Mouse (Mus musculus) liver, embryonic 13.5 days (tissue): ENCODE measurements around the gene Utrn. TPM values are rescaled to one million over a fixed set of nuclear protein-coding genes. Genes with fewer than 3 reads are reported as not detected.

ENCODE experiments used
- ATAC-seq: fragments of 200-750 bp; cut with Nextera tagmentation; 2 replicates; pipeline ENCODE4 v1.8.0; 2017; ENCODE audit warnings: low read depth, mild to moderate bottlenecking, moderate number of reproducible peaks, moderate library complexity
- DNase-seq: peaks from one replicate; pipeline ENCODE4 v3.0.0; 2022
- H3K27ac ChIP-seq: fragments of 300-500 bp; sonication (generic); 2 replicates; pipeline ENCODE4 v1.5.1; 2015; ENCODE audit warnings: moderate library complexity, mild to moderate bottlenecking, inconsistent platforms
- H3K27me3 ChIP-seq: fragments of 300-500 bp; sonication (generic); 2 replicates; pipeline ENCODE4 v1.6.1; 2015; ENCODE audit warnings: mild to moderate bottlenecking, inconsistent platforms
- H3K36me3 ChIP-seq: fragments of 300-500 bp; sonication (generic); 2 replicates; pipeline ENCODE4 v1.6.1; 2015; ENCODE audit warnings: mild to moderate bottlenecking, inconsistent platforms
- H3K4me1 ChIP-seq: fragments of 300-500 bp; sonication (generic); replicated peaks from 2 replicates; pipeline ENCODE4 v1.6.1; 2015; ENCODE audit warnings: inconsistent platforms
- H3K4me2 ChIP-seq: fragments of 300-500 bp; sonication (generic); 2 replicates; pipeline ENCODE4 v1.6.1; 2015; ENCODE audit warnings: inconsistent platforms, mild to moderate bottlenecking, moderate library complexity
- H3K4me3 ChIP-seq: fragments of 300-500 bp; sonication (generic); replicated peaks from 2 replicates; pipeline ENCODE4 v1.5.1; 2015; ENCODE audit warnings: mild to moderate bottlenecking, inconsistent platforms
- H3K9ac ChIP-seq: fragments of 300-500 bp; sonication (generic); 2 replicates; pipeline ENCODE4 v1.6.1; 2015; ENCODE audit warnings: mild to moderate bottlenecking, inconsistent platforms
- H3K9me3 ChIP-seq: fragments of 300-500 bp; sonication (generic); replicated peaks from 2 replicates; pipeline ENCODE4 v1.6.1; 2016; ENCODE audit warnings: inconsistent platforms
- WGBS: fragments of 180-500 bp; shearing (Covaris S2); methylation state at CpG from one replicate; pipeline ENCODE4 v1.1.7; 2015; ENCODE audit not compliant: insufficient replicate concordance; 5-methylcytosine and 5-hydroxymethylcytosine counted together
- polyA plus RNA-seq: library from polyadenylated mRNA; unstranded; fragments of >200 nt; fragmentation: Nextera tagmentation; extraction: Ambion mirVana; gene quantifications from 2 replicates; pipeline ENCODE4 v1.2.1, GENCODE M21; 2015

Utrn gene
- polyA plus RNA-seq, 1 experiment from 2014 or later: 9.2 TPM

DNA sequence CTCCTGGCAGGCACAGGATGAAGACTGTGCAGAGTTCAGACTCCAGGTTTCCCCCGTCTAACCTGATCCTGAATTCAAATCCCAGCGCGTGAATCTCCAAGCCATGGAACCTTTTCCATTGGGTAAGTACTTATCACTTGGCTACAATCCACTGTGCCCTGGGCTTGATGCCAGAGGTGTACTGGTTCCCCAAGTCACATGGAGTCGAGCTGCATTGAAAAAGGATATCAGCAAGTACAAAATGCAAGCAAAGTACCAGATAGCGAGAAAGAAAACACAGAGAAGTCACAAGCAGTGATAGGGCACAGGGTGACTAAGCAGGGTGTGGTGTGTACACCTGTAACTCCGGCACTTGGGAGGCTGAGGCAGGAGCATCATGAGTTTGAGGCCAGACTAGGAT, 14.9 kb downstream of the Utrn start:
- WGBS: 60% methylated on average over 6 of the region's 6 CpGs
- no peak for DNase-seq
- Histone ChIP-seq H3K27me3 (no peaks in the 10 kb centered on the region), H3K36me3 (no peaks in the 10 kb centered on the region), H3K4me3 (no peak overlapping the region), H3K9ac (no peak overlapping the region), H3K4me2 (no peak overlapping the region), H3K9me3 (no peaks in the 10 kb centered on the region), H3K4me1 (peaks cover 23% of the 10 kb centered on the region), H3K27ac (no peak overlapping the region)
- ATAC-seq: 0 out of 2 replicates have a peak, but pooled peaks have one; percentile 20

DNA sequence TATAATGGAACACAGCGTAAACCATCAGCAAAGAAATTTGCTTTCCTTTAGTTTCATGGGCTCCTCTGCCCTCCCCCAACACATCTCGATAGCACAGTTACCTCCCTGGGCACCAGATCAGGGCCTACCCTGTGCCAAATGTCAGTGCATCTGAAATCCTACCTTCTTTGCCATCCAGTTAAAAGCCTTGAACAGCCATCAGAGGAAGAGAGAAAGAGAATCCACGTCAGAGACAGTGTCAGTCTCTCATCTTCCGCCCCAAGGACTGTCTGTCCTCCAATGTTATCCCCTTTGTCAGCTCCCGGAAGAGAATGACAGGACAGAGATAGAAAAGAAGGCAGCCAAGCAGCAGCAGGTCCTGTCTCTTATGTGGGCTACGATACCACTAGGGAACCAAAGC, 15.4 kb downstream of the Utrn start:
- WGBS: 63% methylated on average over 6 of the region's 6 CpGs
- Histone ChIP-seq H3K4me1 (peaks cover 23% of the 10 kb centered on the region), H3K4me3 (no peak overlapping the region), H3K27me3 (no peaks in the 10 kb centered on the region), H3K9me3 (no peaks in the 10 kb centered on the region), H3K4me2 (no peak overlapping the region), H3K9ac (no peak overlapping the region), H3K36me3 (no peaks in the 10 kb centered on the region), H3K27ac (no peak overlapping the region)
- DNase-seq: no peak
- no peak for ATAC-seq

DNA sequence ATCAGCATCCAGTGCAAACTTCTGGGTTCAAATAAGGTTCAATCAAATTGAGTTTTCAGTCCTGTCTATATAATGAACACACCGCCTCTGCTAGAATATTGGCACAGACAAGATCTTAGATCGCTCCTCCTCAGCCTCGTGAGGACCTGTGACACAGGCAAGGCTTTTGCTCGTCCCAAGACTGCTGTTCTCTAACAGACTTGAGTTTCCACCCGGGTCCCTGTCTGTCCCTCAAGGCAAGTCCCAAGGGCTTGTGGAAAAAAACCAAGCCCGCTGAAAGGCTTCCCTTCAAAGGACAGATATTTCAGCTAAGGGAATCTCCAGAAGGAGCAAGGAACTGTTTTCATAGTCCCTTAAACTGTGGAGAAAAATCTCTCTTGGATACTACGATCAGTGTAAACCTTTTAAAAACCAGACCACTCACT, 16.0 kb downstream of the Utrn start:
- H3K4me3 ChIP-seq: no peak overlapping the region
- WGBS: 60% methylated on average over 7 of the region's 7 CpGs
- H3K9me3 ChIP-seq: no peaks in the 10 kb centered on the region
- H3K9ac ChIP-seq: no peak overlapping the region
- H3K27ac ChIP-seq: no peak overlapping the region
- DNase-seq (no peak), ATAC-seq (no peak)
- peaks cover 23% of the 10 kb centered on the region for H3K4me1 ChIP-seq
- no peaks in the 10 kb centered on the region for H3K36me3 ChIP-seq
- no peaks in the 10 kb centered on the region for H3K27me3 ChIP-seq
- no peak overlapping the region; the same call in 1 of the 2 replicates for H3K4me2 ChIP-seq

DNA sequence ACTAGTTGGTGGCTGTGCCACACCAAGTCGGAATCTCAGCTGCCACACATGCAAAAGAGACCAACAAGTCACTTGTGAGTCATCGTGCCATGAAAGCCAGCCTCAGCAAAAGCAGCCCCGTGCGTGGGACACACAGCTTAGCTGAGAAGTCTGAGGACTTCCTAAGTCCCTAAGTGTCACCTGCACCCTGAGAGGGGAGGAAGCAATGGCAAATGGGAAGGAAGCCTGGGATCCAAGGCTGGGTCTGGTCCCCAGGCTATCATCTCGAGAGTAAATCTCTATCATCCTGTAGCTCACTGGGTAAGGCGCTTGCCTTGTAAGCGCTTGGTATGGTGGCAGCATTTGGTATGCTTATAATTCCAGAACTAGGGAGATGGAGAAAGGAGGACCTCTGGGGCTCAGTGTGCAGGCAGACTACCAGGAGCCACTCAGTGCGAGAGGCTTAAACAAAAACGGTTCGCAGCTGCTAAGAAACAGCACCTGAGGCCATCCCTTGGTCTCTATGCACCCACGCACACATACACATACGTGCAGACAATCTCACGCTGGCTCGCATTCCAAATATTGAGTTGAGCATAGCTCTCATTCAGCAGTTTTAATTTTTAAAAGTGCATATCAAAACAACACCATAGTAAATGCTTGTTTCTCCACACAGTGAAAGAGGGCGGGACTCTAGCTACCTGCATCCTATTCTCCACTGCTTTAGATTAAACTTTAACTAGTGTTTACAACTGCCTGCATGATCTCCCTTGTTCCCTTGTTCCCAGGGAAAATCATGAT, 16.6 kb downstream of the Utrn start:
- Histone ChIP-seq H3K4me3 (no peak overlapping the region), H3K4me1 (peaks cover 23% of the 10 kb centered on the region), H3K27me3 (no peaks in the 10 kb centered on the region), H3K4me2 (no peak overlapping the region), H3K9me3 (no peaks in the 10 kb centered on the region), H3K9ac (no peak overlapping the region), H3K27ac (no peak overlapping the region), H3K36me3 (no peaks in the 10 kb centered on the region)
- no peak for DNase-seq
- ATAC-seq: 0 out of 2 replicates have a peak, but pooled peaks have one; percentile 8
- 75% methylated on average over 15 of the region's 15 CpGs for WGBS

DNA sequence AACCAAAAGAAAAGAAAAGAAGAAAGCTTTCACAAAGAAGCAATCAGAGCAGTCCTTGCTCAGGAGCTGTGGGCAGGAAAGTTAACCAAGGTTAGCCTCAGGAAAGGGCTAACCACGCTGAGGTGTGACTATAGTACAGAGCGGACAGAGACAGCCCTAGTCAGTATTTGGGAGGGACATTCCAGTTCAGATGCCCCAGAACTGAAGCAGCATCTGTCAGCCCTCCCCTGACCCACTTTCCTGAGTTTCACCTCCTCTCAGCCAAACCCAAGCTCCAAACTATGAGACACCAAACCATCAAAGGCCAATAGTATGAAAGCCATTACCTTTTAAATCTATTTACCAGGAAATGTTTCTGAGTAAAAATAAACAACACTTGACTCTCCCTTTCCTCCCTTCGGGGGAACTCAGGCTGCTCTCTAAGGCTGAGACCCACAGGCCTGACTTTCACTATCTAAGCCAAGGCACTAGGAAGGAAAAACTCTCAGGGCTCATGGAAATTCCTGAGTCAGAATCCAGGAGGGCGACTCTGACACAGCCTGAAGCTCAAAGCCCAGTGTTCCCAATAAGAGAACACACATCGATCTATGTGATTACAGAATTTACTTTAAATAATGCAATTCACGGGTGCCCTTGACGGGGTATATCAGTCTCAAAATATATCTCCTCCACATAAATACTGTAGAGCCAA, 18.2 kb downstream of the Utrn start:
- DNase-seq: no peak
- Histone ChIP-seq H3K27ac (no peak overlapping the region), H3K36me3 (no peaks in the 10 kb centered on the region), H3K4me3 (no peak overlapping the region), H3K4me1 (peaks cover 23% of the 10 kb centered on the region), H3K9me3 (no peaks in the 10 kb centered on the region), H3K9ac (no peak overlapping the region), H3K4me2 (no peak overlapping the region), H3K27me3 (no peaks in the 10 kb centered on the region)
- 61% methylated on average over 7 of the region's 7 CpGs for WGBS
- ATAC-seq: no peak

- Histone ChIP-seq H3K4me2 (no peak overlapping the region), H3K9ac (no peak overlapping the region), H3K27ac (no peak overlapping the region), H3K36me3 (no peaks in the 10 kb centered on the region), H3K9me3 (no peaks in the 10 kb centered on the region), H3K4me1 (peaks cover 13% of the 10 kb centered on the region), H3K4me3 (no peak overlapping the region), H3K27me3 (no peaks in the 10 kb centered on the region)
- DNase-seq: no peak
- no peak for ATAC-seq
- WGBS: 69% methylated on average over 10 of the region's 10 CpGs
These were observed 20.6 kb downstream of the Utrn start for GRCm38 (mm10) chr10:12848322-12849108.

DNA sequence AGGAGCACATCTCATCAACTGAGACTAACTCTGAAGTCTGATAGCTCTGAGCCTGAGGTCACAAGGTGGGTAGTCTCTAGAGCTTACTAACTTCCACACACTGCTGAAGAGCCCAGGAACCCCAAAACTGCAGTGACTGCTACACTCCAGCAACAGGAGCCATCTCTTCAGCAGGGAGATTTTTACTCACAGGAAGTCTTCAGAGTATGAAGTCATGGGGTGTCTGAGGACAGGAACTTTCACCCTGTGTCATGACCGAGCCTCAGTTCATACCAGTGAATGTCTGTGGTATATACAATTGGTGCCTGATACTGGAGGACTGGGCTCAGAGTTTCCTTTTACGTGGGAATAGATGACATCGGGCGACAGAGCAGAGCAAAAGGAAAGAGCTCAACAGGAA, 26.6 kb downstream of the Utrn start:
- DNase-seq (no peak), ATAC-seq (no peak)
- Histone ChIP-seq H3K27me3 (no peaks in the 10 kb centered on the region), H3K9me3 (no peaks in the 10 kb centered on the region), H3K4me1 (peaks cover 10% of the 10 kb centered on the region; the same call in 1 of the 2 replicates), H3K4me2 (no peak overlapping the region), H3K36me3 (no peaks in the 10 kb centered on the region), H3K4me3 (no peak overlapping the region), H3K27ac (no peak overlapping the region), H3K9ac (no peak overlapping the region)
- whole genome bisulfite sequencing: 52% methylated on average over 4 of the region's 4 CpGs

- ATAC-seq: no peak
These were observed 27.7 kb downstream of the Utrn start for GRCm38 (mm10) chr10:12841497-12841896.

GRCm38 (mm10) chr10:12837636-12838035, 31.5 kb downstream of the Utrn start:
- no peak overlapping the region for H3K27ac ChIP-seq
- no peaks in the 10 kb centered on the region for H3K36me3 ChIP-seq
- H3K9ac ChIP-seq: no peak overlapping the region
- H3K9me3 ChIP-seq: no peaks in the 10 kb centered on the region
- H3K4me2 ChIP-seq: no peak overlapping the region
- WGBS: 84% methylated on average over 1 of the region's 1 CpGs
- no peak for ATAC-seq
- no peaks in the 10 kb centered on the region for H3K27me3 ChIP-seq
- no peak for DNase-seq
- H3K4me1 ChIP-seq: peaks cover 21% of the 10 kb centered on the region
- H3K4me3 ChIP-seq: no peak overlapping the region

More at GRCm38 (mm10) chr10:12841497-12841896, 27.7 kb downstream of the Utrn start:
- H3K4me2 ChIP-seq: no peak overlapping the region
- H3K27me3 ChIP-seq: no peaks in the 10 kb centered on the region
- 40% methylated on average over 5 of the region's 5 CpGs for WGBS
- H3K36me3 ChIP-seq: no peaks in the 10 kb centered on the region
- H3K4me3 ChIP-seq: no peak overlapping the region
- H3K27ac ChIP-seq: no peak overlapping the region
- DNase-seq: no peak
- no peak overlapping the region for H3K9ac ChIP-seq
- H3K9me3 ChIP-seq: no peaks in the 10 kb centered on the region
- peaks cover 17% of the 10 kb centered on the region for H3K4me1 ChIP-seq

DNA sequence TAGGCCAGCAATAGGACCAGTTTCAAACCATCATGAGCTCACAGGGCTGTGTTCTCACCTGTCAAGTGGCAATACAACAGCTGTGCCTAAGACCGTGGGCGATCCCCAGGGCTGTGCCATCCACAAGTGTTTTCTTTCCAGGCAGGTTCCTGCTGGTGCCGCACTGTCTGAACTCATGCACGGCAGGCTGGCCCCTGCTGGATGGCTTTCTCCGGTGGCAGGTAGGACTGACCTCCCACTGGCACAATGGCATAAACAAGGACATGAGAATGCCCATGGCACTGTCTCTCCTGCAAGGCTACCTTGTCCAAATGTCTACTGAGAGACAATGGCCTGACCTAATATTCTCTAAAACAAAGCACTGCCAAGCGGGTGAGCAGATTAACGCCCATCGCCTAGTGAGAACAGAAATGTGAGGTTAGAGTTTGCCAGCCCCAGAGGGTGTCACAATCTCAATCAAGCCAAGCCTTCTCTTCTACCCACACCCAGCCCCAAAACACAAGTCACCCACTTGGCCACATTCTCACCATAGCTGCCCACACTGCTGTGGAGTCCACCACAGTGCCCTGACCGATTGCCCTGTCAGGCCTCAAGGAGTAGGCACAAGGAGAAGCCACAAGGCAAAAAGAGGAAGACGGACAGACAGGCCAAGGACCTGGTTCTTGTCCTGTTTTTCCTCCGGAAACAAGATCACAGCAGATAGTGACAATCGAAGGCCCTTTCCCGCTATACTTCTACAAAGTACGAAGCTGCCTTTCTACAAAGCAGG, 32.9 kb downstream of the Utrn start:
- H3K27ac ChIP-seq: no peak overlapping the region
- H3K27me3 ChIP-seq: no peaks in the 10 kb centered on the region
- no peak for DNase-seq
- WGBS: 53% methylated on average over 14 of the region's 14 CpGs
- no peak for ATAC-seq
- no peaks in the 10 kb centered on the region for H3K9me3 ChIP-seq
- H3K9ac ChIP-seq: no peak overlapping the region
- H3K4me1 ChIP-seq: peaks cover 22% of the 10 kb centered on the region
- no peaks in the 10 kb centered on the region for H3K36me3 ChIP-seq
- H3K4me2 ChIP-seq: no peak overlapping the region
- H3K4me3 ChIP-seq: no peak overlapping the region

DNA sequence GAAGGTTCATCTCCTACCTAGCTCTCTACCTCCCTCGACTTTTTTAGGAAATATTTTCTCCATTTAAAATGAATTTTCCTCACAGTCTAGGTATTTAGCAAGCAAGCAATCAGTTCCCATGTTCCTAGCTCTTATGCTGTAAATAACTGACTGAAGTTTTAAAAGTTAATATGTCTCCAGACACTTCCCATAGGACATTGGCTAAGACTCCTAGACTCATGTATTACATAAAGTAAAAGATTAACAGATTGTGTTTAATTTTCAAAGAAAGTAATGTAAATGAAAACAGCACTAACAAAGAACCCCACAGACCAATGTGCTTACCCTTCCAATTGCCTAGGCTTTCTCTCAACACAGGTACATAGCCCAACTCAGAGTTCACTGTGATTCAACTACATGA, 35.0 kb downstream of the Utrn start:
- no peak overlapping the region for H3K27ac ChIP-seq
- no peak overlapping the region for H3K9ac ChIP-seq
- WGBS: 35% methylated on average over 1 of the region's 1 CpGs
- H3K27me3 ChIP-seq: no peaks in the 10 kb centered on the region
- peaks cover 24% of the 10 kb centered on the region for H3K4me1 ChIP-seq
- H3K9me3 ChIP-seq: no peaks in the 10 kb centered on the region
- H3K4me3 ChIP-seq: no peak overlapping the region
- DNase-seq (no peak), ATAC-seq (no peak)
- no peak overlapping the region for H3K4me2 ChIP-seq
- H3K36me3 ChIP-seq: no peaks in the 10 kb centered on the region
